Mouse (Mus musculus) forebrain, embryonic 15.5 days (tissue): ENCODE data around the gene Nyx. TPM values are rescaled to one million over a fixed set of nuclear protein-coding genes. Genes with fewer than 3 reads are reported as not detected.
"Not testable (repeated sequence)": the region's sequence is repeated elsewhere in the genome, so short reads cannot be mapped to it uniquely, and the experiment has no call there.

Experiments used
- ATAC-seq: fragments of 200-750 bp; cut with Nextera tagmentation; replicated peaks from 2 replicates; pipeline ENCODE4 v1.8.0; 2017; ENCODE audit warnings: mild to moderate bottlenecking, moderate TSS enrichment, moderate library complexity
- H3K27ac ChIP-seq: fragments of 300-500 bp; sonication (generic); replicated peaks from 2 replicates; pipeline ENCODE4 v1.5.1; 2015; ENCODE audit warnings: mild to moderate bottlenecking, inconsistent platforms
- H3K27me3 ChIP-seq: fragments of 300-500 bp; sonication (generic); 2 replicates; pipeline ENCODE4 v1.6.1; 2015; ENCODE audit warnings: inconsistent platforms
- H3K36me3 ChIP-seq: fragments of 300-500 bp; sonication (generic); 2 replicates; pipeline ENCODE4 v1.6.1; 2015; ENCODE audit warnings: mild to moderate bottlenecking, inconsistent platforms
- H3K4me1 ChIP-seq: fragments of 300-500 bp; sonication (generic); 2 replicates; pipeline ENCODE4 v1.6.1; 2015; ENCODE audit warnings: inconsistent platforms
- H3K4me2 ChIP-seq: fragments of 300-500 bp; sonication (generic); replicated peaks from 2 replicates; pipeline ENCODE4 v1.6.1; 2015; ENCODE audit warnings: mild to moderate bottlenecking, inconsistent platforms
- H3K4me3 ChIP-seq: fragments of 300-500 bp; sonication (generic); 2 replicates; pipeline ENCODE4 v1.5.1; 2015; ENCODE audit warnings: mild to moderate bottlenecking, inconsistent platforms
- H3K9ac ChIP-seq: fragments of 300-500 bp; sonication (generic); replicated peaks from 2 replicates; pipeline ENCODE4 v1.6.1; 2015; ENCODE audit warnings: mild to moderate bottlenecking, inconsistent platforms
- H3K9me3 ChIP-seq: fragments of 300-500 bp; sonication (generic); 2 replicates; pipeline ENCODE4 v1.6.1; 2016; ENCODE audit warnings: inconsistent platforms
- WGBS: fragments of 180-500 bp; shearing (Covaris S2); methylation state at CpG from one replicate; pipeline ENCODE4 v1.1.7; 2015; ENCODE audit warnings: mixed read lengths; 5-methylcytosine and 5-hydroxymethylcytosine counted together
- polyA plus RNA-seq: library from polyadenylated mRNA; unstranded; fragments of >200 nt; fragmentation: Nextera tagmentation; extraction: Ambion mirVana; gene quantifications from 2 replicates; pipeline ENCODE4 v1.2.1, GENCODE M21; 2015

The Nyx gene
- polyA plus RNA-seq = 0.10 and 0.13 TPM in 2 replicates

- 0 out of 2 replicates have a peak, but pooled peaks cover 2% of the 10 kb centered on the region for H3K4me1 ChIP-seq
- H3K4me3 ChIP-seq = no peak within 1 kb of the TSS
- H3K9me3 ChIP-seq = no peaks in the 10 kb centered on the region
- no peak for ATAC-seq
- WGBS = 84% methylated on average over 3 of the region's 3 CpGs
- H3K27ac ChIP-seq = no peak within 1 kb of the TSS
- no peak within 1 kb of the TSS for H3K4me2 ChIP-seq
- H3K27me3 ChIP-seq = no peaks in the 10 kb centered on the region
- no peak within 1 kb of the TSS for H3K9ac ChIP-seq
- no peaks in the 10 kb centered on the region for H3K36me3 ChIP-seq
Measured at GRCm38 (mm10) chrX:13465810-13466209, at the start of gene Nyx. Gene Nyx, plus strand, starts transcription at chrX:13466110.

GRCm38 (mm10) chrX:13422047-13422446 lies 43.9 kb upstream of the Nyx start:
- Histone ChIP-seq H3K9me3 (no peaks in the 10 kb centered on the region), H3K4me2 (no peak overlapping the region), H3K27ac (no peak overlapping the region), H3K27me3 (no peaks in the 10 kb centered on the region), H3K4me3 (no peak overlapping the region), H3K4me1 (no peaks in the 10 kb centered on the region), H3K9ac (no peak overlapping the region), H3K36me3 (no peaks in the 10 kb centered on the region)
- 60% methylated on average over 4 of the region's 4 CpGs for WGBS
- ATAC-seq = no peak

GRCm38 (mm10) chrX:13431421-13431820 lies 34.5 kb upstream of the Nyx start:
- no peak overlapping the region for H3K27ac ChIP-seq
- WGBS = 65% methylated on average over 6 of the region's 6 CpGs
- no peak overlapping the region for H3K4me3 ChIP-seq
- H3K9ac ChIP-seq = no peak overlapping the region
- no peaks in the 10 kb centered on the region for H3K36me3 ChIP-seq
- no peaks in the 10 kb centered on the region for H3K27me3 ChIP-seq
- no peak overlapping the region for H3K4me2 ChIP-seq
- ATAC-seq = no peak
- H3K4me1 ChIP-seq = no peaks in the 10 kb centered on the region
- H3K9me3 ChIP-seq = no peaks in the 10 kb centered on the region

- not testable (repeated sequence) for H3K9me3 ChIP-seq, H3K27me3 ChIP-seq, H3K4me3 ChIP-seq, H3K9ac ChIP-seq, ATAC-seq, H3K4me2 ChIP-seq, H3K4me1 ChIP-seq, H3K36me3 ChIP-seq, H3K27ac ChIP-seq
- 100% methylated on average over 2 of the region's 2 CpGs for WGBS
Measured at GRCm38 (mm10) chrX:13436042-13436441, 29.9 kb upstream of the Nyx start.

GRCm38 (mm10) chrX:13456544-13456943 lies 9.4 kb upstream of the Nyx start:
- H3K4me1 ChIP-seq, ATAC-seq, H3K36me3 ChIP-seq, H3K27me3 ChIP-seq, H3K9me3 ChIP-seq, H3K27ac ChIP-seq, H3K9ac ChIP-seq, H3K4me2 ChIP-seq, H3K4me3 ChIP-seq: not testable (repeated sequence)
- 84% methylated on average over 9 of the region's 9 CpGs for WGBS

- H3K4me3 ChIP-seq = no peak overlapping the region
- ATAC-seq = no peak
- no peaks in the 10 kb centered on the region for H3K36me3 ChIP-seq
- WGBS = 79% methylated on average over 1 of the region's 1 CpGs
- H3K9ac ChIP-seq = no peak overlapping the region
- 0 out of 2 replicates have a peak, but pooled peaks cover 2% of the 10 kb centered on the region for H3K4me1 ChIP-seq
- no peaks in the 10 kb centered on the region for H3K9me3 ChIP-seq
- no peaks in the 10 kb centered on the region for H3K27me3 ChIP-seq
- H3K4me2 ChIP-seq = no peak overlapping the region
- H3K27ac ChIP-seq = no peak overlapping the region
Measured at GRCm38 (mm10) chrX:13458766-13459165, 7.1 kb upstream of the Nyx start.

- Histone ChIP-seq H3K27me3 (no peaks in the 10 kb centered on the region), H3K4me2 (peak overlapping the region; percentile 55), H3K4me1 (0 out of 2 replicates have a peak, but pooled peaks cover 2% of the 10 kb centered on the region), H3K9ac (peak overlapping the region; percentile 57), H3K9me3 (no peaks in the 10 kb centered on the region), H3K36me3 (no peaks in the 10 kb centered on the region), H3K4me3 (peak overlapping the region; percentile 47), H3K27ac (peak overlapping the region; percentile 68)
- WGBS = 20% methylated on average over 46 of the region's 46 CpGs
- ATAC-seq = peak; percentile 97
Measured at GRCm38 (mm10) chrX:13461266-13462261, 4.3 kb upstream of the Nyx start.

- WGBS = 78% methylated on average over 2 of the region's 2 CpGs
- Histone ChIP-seq H3K4me1 (0 out of 2 replicates have a peak, but pooled peaks cover 2% of the 10 kb centered on the region), H3K9ac (no peak overlapping the region), H3K36me3 (no peaks in the 10 kb centered on the region), H3K4me3 (no peak overlapping the region), H3K27me3 (no peaks in the 10 kb centered on the region), H3K27ac (no peak overlapping the region), H3K4me2 (no peak overlapping the region), H3K9me3 (no peaks in the 10 kb centered on the region)
- no peak for ATAC-seq
Measured at GRCm38 (mm10) chrX:13462982-13463517, 2.9 kb upstream of the Nyx start.

- Histone ChIP-seq H3K4me1 (no peaks in the 10 kb centered on the region), H3K4me3 (no peak overlapping the region), H3K9me3 (no peaks in the 10 kb centered on the region), H3K9ac (no peak overlapping the region), H3K27me3 (no peaks in the 10 kb centered on the region), H3K27ac (no peak overlapping the region), H3K4me2 (no peak overlapping the region), H3K36me3 (no peaks in the 10 kb centered on the region)
- 92% methylated on average over 2 of the region's 2 CpGs for WGBS
- ATAC-seq = no peak
Measured at GRCm38 (mm10) chrX:13466681-13467080, 771 bp downstream of the Nyx start.

GRCm38 (mm10) chrX:13467121-13467571 lies 1.2 kb downstream of the Nyx start:
- no peak for ATAC-seq
- H3K4me1 ChIP-seq = no peaks in the 10 kb centered on the region
- H3K27me3 ChIP-seq = no peaks in the 10 kb centered on the region
- H3K27ac ChIP-seq = no peak overlapping the region
- H3K9me3 ChIP-seq = no peaks in the 10 kb centered on the region
- H3K4me3 ChIP-seq = no peak overlapping the region
- WGBS = 74% methylated on average over 6 of the region's 6 CpGs
- H3K9ac ChIP-seq = no peak overlapping the region
- no peaks in the 10 kb centered on the region for H3K36me3 ChIP-seq
- H3K4me2 ChIP-seq = no peak overlapping the region

GRCm38 (mm10) chrX:13469160-13470116 lies 3.5 kb downstream of the Nyx start:
- Histone ChIP-seq H3K4me2 (no peak overlapping the region), H3K27me3 (no peaks in the 10 kb centered on the region), H3K9me3 (no peaks in the 10 kb centered on the region), H3K4me3 (no peak overlapping the region), H3K4me1 (no peaks in the 10 kb centered on the region), H3K36me3 (no peaks in the 10 kb centered on the region), H3K9ac (no peak overlapping the region), H3K27ac (0 out of 2 replicates have a peak overlapping the region, but pooled peaks have one; percentile 48)
- WGBS = 61% methylated on average over 9 of the region's 9 CpGs
- ATAC-seq = peak; percentile 41; the same call in 1 of the 2 replicates
